Mouse (Mus musculus) embryonic fibroblast, embryonic 13.5 days (primary cell): ENCODE results near the gene Drc7.

Experiments
- CTCF ChIP-seq: IDR thresholded peaks from 2 replicates; pipeline ENCODE4 v1.5.1; 2011; ENCODE audit warnings: mild to moderate bottlenecking, control low read depth, low read length, moderate library complexity, borderline replicate concordance; ENCODE audit not compliant: insufficient read depth
- POLR2A ChIP-seq: IDR thresholded peaks from 2 replicates; pipeline ENCODE4 v1.6.1; 2011; ENCODE audit warnings: low read depth, mild to moderate bottlenecking, control low read depth, low read length, moderate library complexity

DNA sequence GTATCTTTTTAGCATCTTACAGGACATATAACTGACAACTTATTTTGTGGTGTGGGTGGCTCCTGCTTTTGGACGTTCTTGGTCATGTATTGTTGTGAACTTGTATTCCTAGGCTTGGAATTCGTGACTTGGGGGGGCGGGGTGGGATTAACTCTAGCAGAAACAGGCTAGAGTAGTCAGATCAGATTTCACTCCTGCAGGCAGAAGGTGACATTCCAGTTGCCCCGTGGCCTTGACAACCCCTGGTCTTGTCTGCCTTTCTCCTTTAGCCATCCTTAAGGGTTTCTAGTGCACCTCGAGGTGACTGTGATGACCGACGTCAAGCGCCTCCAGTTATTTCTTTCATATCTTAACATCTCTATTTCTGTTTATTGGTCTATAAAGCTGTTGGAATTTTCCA, 31.7 kb upstream of the Drc7 start:
- no peak for TF ChIP-seq POLR2A
- TF ChIP-seq CTCF = no peak
